ENCODE assay signal across 8 mouse cellular contexts in the genomic region with DNA sequence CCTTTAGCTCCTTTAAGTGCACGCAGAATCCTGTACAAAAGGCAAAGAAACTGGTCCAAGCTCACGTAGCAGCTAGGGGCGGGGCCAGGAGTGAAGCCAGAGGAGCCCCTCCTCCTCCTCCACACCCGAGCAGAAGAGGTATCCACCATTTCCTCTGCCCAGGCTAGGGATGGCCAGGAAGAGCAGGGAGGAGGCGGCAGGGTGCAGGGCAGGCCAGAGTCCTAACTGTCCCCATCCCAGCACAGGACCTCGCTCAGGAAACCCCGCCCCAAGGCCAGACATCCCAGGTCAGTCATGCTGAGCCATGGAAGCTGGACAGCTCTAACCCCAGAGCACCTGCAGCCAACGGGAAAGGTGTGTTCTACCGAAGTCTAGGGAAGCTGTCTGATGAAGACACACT. TPM values are rescaled to one million over a fixed set of nuclear protein-coding genes. Genes with fewer than 3 reads are reported as not detected.
A peak's percentile ranks its signal among the peaks of the same experiment; 100 is the strongest.
DNase-seq lines count a peak whose midpoint lies in the region; ATAC-seq and TF ChIP-seq lines count a peak whose summit lies in the region.

No protein-coding gene starts in this region.

- 15% methylated on average over 9 of the region's 9 CpGs for WGBS in forebrain, embryonic 14.5 days
- WGBS in intestine, embryonic 15.5 days = 19% methylated on average over 9 of the region's 9 CpGs
- WGBS in lung, embryonic 14.5 days = 13% methylated on average over 9 of the region's 9 CpGs

- peaks cover 10% of the 10 kb centered on the region; the same call in 1 of the 2 replicates for H3K4me1 ChIP-seq in forebrain, embryonic 14.5 days (ENCODE audit: control insufficient read depth, insufficient read depth, low read length)
- H3K4me1 ChIP-seq in intestine, embryonic 15.5 days (replicated peaks) = peaks cover 24% of the 10 kb centered on the region
- peaks cover 10% of the 10 kb centered on the region; the same call in 1 of the 2 replicates for H3K4me1 ChIP-seq in lung, embryonic 14.5 days (ENCODE audit: insufficient read depth)

- H3K4me2 ChIP-seq in forebrain, embryonic 14.5 days (ENCODE audit: low read length) = peak overlapping the region; percentile 20; the same call in 1 of the 2 replicates
- peak overlapping the region; percentile 48 for H3K4me2 ChIP-seq in intestine, embryonic 15.5 days (replicated peaks)
- peak overlapping the region; percentile 96 for H3K4me2 ChIP-seq in lung, embryonic 14.5 days

- peak overlapping the region; percentile 47 for H3K9ac ChIP-seq in forebrain, embryonic 14.5 days (ENCODE audit: low read length)
- H3K9ac ChIP-seq in intestine, embryonic 15.5 days = peak overlapping the region; percentile 45; the same call in 1 of the 2 replicates
- H3K9ac ChIP-seq in lung, embryonic 14.5 days = peak overlapping the region; percentile 24

- DNase-seq in adrenal gland, postnatal 10 days = peak; percentile 22
- no peak for DNase-seq in adrenal gland, adult 18-20 months (ENCODE audit: low spot score in 2 of 2)
- no peak for DNase-seq in forebrain, embryonic 14.5 days (ENCODE audit: low spot score)
- peak; percentile 64 for DNase-seq in lung, embryonic 14.5 days
- no peak for DNase-seq in layer of hippocampus, postnatal 14 days (ENCODE audit: low spot score in 2 of 2)
- DNase-seq in frontal cortex, postnatal 36 days (ENCODE audit: low spot score in 2 of 2) = no peak

- peaks cover 10% of the 10 kb centered on the region; the same call in 1 of the 2 replicates for H3K36me3 ChIP-seq in forebrain, embryonic 14.5 days (ENCODE audit: control insufficient read depth, insufficient read depth, low read length)
- peaks cover 14% of the 10 kb centered on the region; the same call in 1 of the 2 replicates for H3K36me3 ChIP-seq in intestine, embryonic 15.5 days
- peaks cover 20% of the 10 kb centered on the region for H3K36me3 ChIP-seq in lung, embryonic 14.5 days (ENCODE audit: insufficient read depth)

- H3K27me3 ChIP-seq in forebrain, embryonic 14.5 days (replicated peaks; ENCODE audit: control insufficient read depth, insufficient read depth, low read length) = 0 out of 2 replicates have a peak, but pooled peaks cover 2% of the 10 kb centered on the region
- no peaks in the 10 kb centered on the region for H3K27me3 ChIP-seq in intestine, embryonic 15.5 days (replicated peaks)
- H3K27me3 ChIP-seq in lung, embryonic 14.5 days (ENCODE audit: insufficient read depth, low read length) = no peaks in the 10 kb centered on the region

- no peaks in the 10 kb centered on the region for H3K9me3 ChIP-seq in forebrain, embryonic 14.5 days (replicated peaks; ENCODE audit: control insufficient read depth, low read length)
- H3K9me3 ChIP-seq in intestine, embryonic 15.5 days = no peaks in the 10 kb centered on the region
- no peaks in the 10 kb centered on the region for H3K9me3 ChIP-seq in lung, embryonic 14.5 days (ENCODE audit: low read depth, low read length)

- TF ChIP-seq CTCF in lung, embryonic 14.5 days (IDR thresholded peaks at IDR 0.05; ENCODE audit: low read depth) = no peak

- no peak overlapping the region for H3K27ac ChIP-seq in forebrain, embryonic 14.5 days (ENCODE audit: low read depth, low read length)
- H3K27ac ChIP-seq in intestine, embryonic 15.5 days = no peak overlapping the region
- peak overlapping the region; percentile 12; the same call in 1 of the 2 replicates for H3K27ac ChIP-seq in lung, embryonic 14.5 days (ENCODE audit: low read depth)

- H3K4me3 ChIP-seq in forebrain, embryonic 14.5 days (ENCODE audit: low read depth, low read length) = no peak overlapping the region
- H3K4me3 ChIP-seq in intestine, embryonic 15.5 days (replicated peaks) = no peak overlapping the region; the same call in 1 of the 2 replicates
- H3K4me3 ChIP-seq in lung, embryonic 14.5 days (ENCODE audit: low read depth, low read length) = peak overlapping the region; percentile 9

- ATAC-seq in forebrain, embryonic 14.5 days = no peak
- ATAC-seq in intestine, embryonic 15.5 days = no peak
- ATAC-seq in lung, embryonic 14.5 days (ENCODE audit: insufficient read depth) = no peak
- no peak for ATAC-seq in CD4-positive, CD25-positive, alpha-beta regulatory T cell, adult 4 months

RNA-seq across cellular contexts. Expression of a gene that starts 2.9 kb away (rescaled TPM):
- total RNA-seq in adrenal gland, postnatal 10 days (2021) = 10 to 100 TPM; 10.8 to 11.2 TPM
- total RNA-seq in adrenal gland, adult 18-20 months (2021) = 1 to 10 TPM; 5.2 to 8.0 TPM
- polyA plus RNA-seq in forebrain, embryonic 14.5 days (2014; fragmentation: Nextera tagmentation; extraction: Ambion mirVana) = 7.9 and 9.6 TPM in 2 replicates
- polyA plus RNA-seq in intestine, embryonic 15.5 days (2015; fragmentation: Nextera tagmentation; extraction: Ambion mirVana) = 11.9 and 12.4 TPM in 2 replicates
- 9.8 and 9.9 TPM in 2 replicates for polyA plus RNA-seq in lung, embryonic 14.5 days (2014; fragmentation: Nextera tagmentation; extraction: Ambion mirVana)
- total RNA-seq in layer of hippocampus, postnatal 14 days (2021) = 1 to 10 TPM; 4.7 to 5.7 TPM
- polyA plus RNA-seq in CD4-positive, CD25-positive, alpha-beta regulatory T cell, adult 4 months (2017; shearing (Covaris generic)) = under 1 TPM in 1 of 2 experiments, not detected in 1; 0.34 TPM

RNA-seq across cellular contexts. Expression of a gene that starts 8.9 kb away (rescaled TPM):
- 100 to 1,000 TPM; 105 to 119 TPM for total RNA-seq in adrenal gland, postnatal 10 days (2021)
- 100 to 1,000 TPM; 111 to 129 TPM for total RNA-seq in adrenal gland, adult 18-20 months (2021)
- polyA plus RNA-seq in forebrain, embryonic 14.5 days (2014; fragmentation: Nextera tagmentation; extraction: Ambion mirVana) = 127 and 136 TPM in 2 replicates
- polyA plus RNA-seq in intestine, embryonic 15.5 days (2015; fragmentation: Nextera tagmentation; extraction: Ambion mirVana) = 109 and 118 TPM in 2 replicates
- 147 and 162 TPM in 2 replicates for polyA plus RNA-seq in lung, embryonic 14.5 days (2014; fragmentation: Nextera tagmentation; extraction: Ambion mirVana)
- total RNA-seq in layer of hippocampus, postnatal 14 days (2021) = 10 to 100 TPM; 78.1 to 92.3 TPM
- 100 to 1,000 TPM; 214 to 296 TPM for polyA plus RNA-seq in CD4-positive, CD25-positive, alpha-beta regulatory T cell, adult 4 months (2017; shearing (Covaris generic))

RNA-seq across cellular contexts. Expression of a gene that starts 27.8 kb away (rescaled TPM):
- total RNA-seq in adrenal gland, postnatal 10 days (2021) = 1 to 10 TPM; 1.6 to 1.9 TPM
- total RNA-seq in adrenal gland, adult 18-20 months (2021) = 1 to 10 TPM in 1 of 2 experiments, under 1 TPM in 1; 0.90 to 1.1 TPM
- 7.0 and 7.1 TPM in 2 replicates for polyA plus RNA-seq in forebrain, embryonic 14.5 days (2014; fragmentation: Nextera tagmentation; extraction: Ambion mirVana)
- polyA plus RNA-seq in intestine, embryonic 15.5 days (2015; fragmentation: Nextera tagmentation; extraction: Ambion mirVana) = 1.9 and 2.7 TPM in 2 replicates
- 2.7 and 3.8 TPM in 2 replicates for polyA plus RNA-seq in lung, embryonic 14.5 days (2014; fragmentation: Nextera tagmentation; extraction: Ambion mirVana)
- total RNA-seq in layer of hippocampus, postnatal 14 days (2021) = 1 to 10 TPM; 3.4 to 4.2 TPM
- polyA plus RNA-seq in CD4-positive, CD25-positive, alpha-beta regulatory T cell, adult 4 months (2017; shearing (Covaris generic)) = under 1 TPM; 0.51 to 0.84 TPM

RNA-seq across cellular contexts. Expression of a gene that starts 42.3 kb away (rescaled TPM):
- 10 to 100 TPM; 21.3 to 28.0 TPM for total RNA-seq in adrenal gland, postnatal 10 days (2021)
- 10 to 100 TPM; 15.5 to 16.8 TPM for total RNA-seq in adrenal gland, adult 18-20 months (2021)
- polyA plus RNA-seq in forebrain, embryonic 14.5 days (2014; fragmentation: Nextera tagmentation; extraction: Ambion mirVana) = 35.5 and 41.1 TPM in 2 replicates
- polyA plus RNA-seq in intestine, embryonic 15.5 days (2015; fragmentation: Nextera tagmentation; extraction: Ambion mirVana) = 64.0 and 65.8 TPM in 2 replicates
- 88.7 and 89.3 TPM in 2 replicates for polyA plus RNA-seq in lung, embryonic 14.5 days (2014; fragmentation: Nextera tagmentation; extraction: Ambion mirVana)
- total RNA-seq in layer of hippocampus, postnatal 14 days (2021) = 1 to 10 TPM; 8.0 to 10.0 TPM
- 10 to 100 TPM; 13.8 to 15.8 TPM for polyA plus RNA-seq in CD4-positive, CD25-positive, alpha-beta regulatory T cell, adult 4 months (2017; shearing (Covaris generic))

RNA-seq across cellular contexts. Expression of a gene that starts 44.1 kb away (rescaled TPM):
- total RNA-seq in adrenal gland, postnatal 10 days (2021) = 10 to 100 TPM; 13.4 to 14.2 TPM
- total RNA-seq in adrenal gland, adult 18-20 months (2021) = 10 to 100 TPM in 1 of 2 experiments, 1 to 10 TPM in 1; 4.9 to 19.0 TPM
- polyA plus RNA-seq in forebrain, embryonic 14.5 days (2014; fragmentation: Nextera tagmentation; extraction: Ambion mirVana) = 1.7 TPM in 2 replicates
- 3.5 and 4.2 TPM in 2 replicates for polyA plus RNA-seq in intestine, embryonic 15.5 days (2015; fragmentation: Nextera tagmentation; extraction: Ambion mirVana)
- 2.4 TPM in 2 replicates for polyA plus RNA-seq in lung, embryonic 14.5 days (2014; fragmentation: Nextera tagmentation; extraction: Ambion mirVana)
- total RNA-seq in layer of hippocampus, postnatal 14 days (2021) = 1 to 10 TPM; 3.6 to 3.7 TPM
- 10 to 100 TPM; 51.6 to 73.7 TPM for polyA plus RNA-seq in CD4-positive, CD25-positive, alpha-beta regulatory T cell, adult 4 months (2017; shearing (Covaris generic))

Comparison
In these comparisons a context has a peak if more than half of its experiments do, and no peak if none do; other contexts are left out.
1. DNase-seq: peak in adrenal gland, postnatal 10 days (single experiment) and lung, embryonic 14.5 days (single experiment); none in adrenal gland, adult 18-20 months (0 of 2), forebrain, embryonic 14.5 days (single experiment), layer of hippocampus, postnatal 14 days (0 of 2) and frontal cortex, postnatal 36 days (0 of 2).
2. H3K4me2 ChIP-seq: peak in every context shown above with its lines; median percentile 96 in lung, embryonic 14.5 days; 48 in intestine, embryonic 15.5 days; 20 in forebrain, embryonic 14.5 days.
3. Peak in every context shown above with its lines, with median percentiles within 50 percentile points of each other: H3K9ac ChIP-seq.